Mouse (Mus musculus): ENCODE measurements around the gene Fgd2.
"Not testable (repeated sequence)": the region's sequence is repeated elsewhere in the genome, so short reads cannot be mapped to it uniquely, and the experiment has no call there.

Gene Fgd2

GRCm38 (mm10) chr17:29336266-29336990, 24.3 kb upstream of the Fgd2 start:
- in situ Hi-C loops (cut with MboI, MseI) = no loop called here

- in situ Hi-C loops (cut with MboI, MseI) = no loop called here
Observed at GRCm38 (mm10) chr17:29337979-29338823, 22.5 kb upstream of the Fgd2 start.

GRCm38 (mm10) chr17:29339170-29339768, 21.4 kb upstream of the Fgd2 start:
- in situ Hi-C loops (cut with MboI, MseI) = no loop called here

GRCm38 (mm10) chr17:29340406-29341261, 20.1 kb upstream of the Fgd2 start:
- in situ Hi-C loops (cut with MboI, MseI) = no loop called here

DNA sequence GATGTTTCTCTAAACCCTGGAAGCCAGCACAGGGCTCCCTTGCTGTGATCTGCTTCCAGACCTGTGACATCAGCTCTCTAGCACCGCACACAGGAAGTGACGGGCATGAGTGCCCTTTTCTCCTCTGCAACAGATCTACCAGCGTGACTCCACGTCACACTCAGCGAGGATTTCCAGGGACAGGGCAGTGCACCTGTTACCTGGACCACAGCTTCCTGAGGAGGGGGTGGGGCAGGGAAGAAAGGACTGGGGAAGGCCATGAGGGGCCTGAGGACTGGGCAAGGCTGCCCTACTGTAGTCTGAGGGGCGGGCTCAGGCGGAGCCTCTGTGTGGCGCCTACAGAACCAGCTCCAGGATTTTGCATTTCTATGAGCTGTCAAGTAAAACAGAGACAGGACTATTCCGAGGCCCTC, 19.1 kb upstream of the Fgd2 start:
- in situ Hi-C loops (cut with MboI, MseI) = no loop called here

DNA sequence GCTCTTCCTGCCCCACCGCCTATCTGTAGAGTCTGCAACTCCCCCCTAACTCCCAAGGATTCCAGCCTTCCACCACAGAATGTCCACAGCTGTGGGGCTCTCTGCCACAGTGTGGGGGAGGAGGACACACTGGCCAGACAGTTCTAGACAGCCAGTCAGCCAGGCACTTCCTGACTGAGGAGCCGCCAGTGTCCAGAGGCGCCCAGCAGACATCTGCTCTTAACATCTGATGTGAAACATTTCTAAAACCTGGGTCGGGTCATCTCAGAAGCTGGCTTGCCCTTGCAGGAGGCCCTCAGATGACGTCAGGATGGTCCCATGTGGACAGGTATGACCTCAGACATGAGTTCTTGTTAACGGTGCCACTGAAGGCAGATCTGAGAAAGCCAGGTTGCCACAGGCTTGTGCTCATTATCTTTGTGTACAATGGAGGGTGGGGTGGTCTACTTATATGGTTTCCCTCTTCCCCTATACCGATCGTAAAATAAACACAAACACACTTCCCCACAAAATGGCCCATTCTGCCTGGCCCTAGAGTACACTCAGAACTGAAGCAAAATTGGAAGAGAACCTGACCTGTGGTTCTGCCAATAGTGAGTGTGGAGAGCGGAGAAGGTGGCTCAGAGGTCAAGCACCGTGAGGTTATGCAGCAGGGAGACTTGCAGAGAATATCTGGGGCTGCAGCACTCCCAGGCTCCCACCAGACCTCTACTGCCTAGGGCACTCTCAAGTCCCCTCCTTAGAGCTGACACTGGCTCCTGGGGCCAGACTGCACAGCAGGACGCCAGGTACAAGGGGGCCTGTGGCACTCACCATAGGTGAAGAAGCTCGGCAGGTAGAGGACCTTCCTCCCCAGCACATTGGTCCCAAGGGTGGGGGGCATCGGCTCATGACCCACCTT, 18.5 kb upstream of the Fgd2 start:
- in situ Hi-C loops (cut with MboI, MseI) = no loop called here

GRCm38 (mm10) chr17:29343241-29343640, 17.5 kb upstream of the Fgd2 start:
- in situ Hi-C loops (cut with MboI, MseI) = no loop called here

- in situ Hi-C loops (cut with MboI, MseI) = no loop called here
Observed at GRCm38 (mm10) chr17:29345272-29345671, 15.4 kb upstream of the Fgd2 start.

DNA sequence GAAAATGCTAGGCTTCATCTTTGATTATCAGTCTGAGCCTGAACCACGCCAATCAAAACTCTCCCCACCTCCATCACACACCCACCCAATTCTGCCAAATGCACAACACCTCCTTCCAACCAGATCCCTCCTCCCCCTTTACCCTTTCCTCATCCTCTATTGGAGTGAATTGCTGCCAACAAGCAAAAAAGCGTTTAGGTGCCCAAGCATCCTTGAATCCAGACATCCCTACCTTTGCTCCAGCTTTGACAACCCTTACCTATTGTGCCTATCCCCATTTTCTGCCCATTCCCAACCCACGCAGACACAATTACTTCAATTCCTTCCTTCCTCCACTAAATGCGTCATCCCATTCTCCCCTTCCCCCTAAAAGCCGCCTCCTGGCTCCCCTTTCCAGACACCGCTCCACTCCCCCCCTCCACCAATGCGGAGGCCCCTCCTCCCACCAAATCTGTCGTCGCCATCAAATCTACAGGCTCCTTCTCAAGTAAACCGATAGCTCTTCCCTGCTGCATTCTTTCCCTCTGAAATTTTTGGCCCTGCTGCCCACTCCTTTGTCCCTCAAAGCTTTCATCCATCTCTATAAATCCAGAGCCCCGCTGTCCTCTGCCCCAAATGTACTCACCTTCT, 14.1 kb upstream of the Fgd2 start:
- in situ Hi-C loops (cut with MboI, MseI) = no loop called here

DNA sequence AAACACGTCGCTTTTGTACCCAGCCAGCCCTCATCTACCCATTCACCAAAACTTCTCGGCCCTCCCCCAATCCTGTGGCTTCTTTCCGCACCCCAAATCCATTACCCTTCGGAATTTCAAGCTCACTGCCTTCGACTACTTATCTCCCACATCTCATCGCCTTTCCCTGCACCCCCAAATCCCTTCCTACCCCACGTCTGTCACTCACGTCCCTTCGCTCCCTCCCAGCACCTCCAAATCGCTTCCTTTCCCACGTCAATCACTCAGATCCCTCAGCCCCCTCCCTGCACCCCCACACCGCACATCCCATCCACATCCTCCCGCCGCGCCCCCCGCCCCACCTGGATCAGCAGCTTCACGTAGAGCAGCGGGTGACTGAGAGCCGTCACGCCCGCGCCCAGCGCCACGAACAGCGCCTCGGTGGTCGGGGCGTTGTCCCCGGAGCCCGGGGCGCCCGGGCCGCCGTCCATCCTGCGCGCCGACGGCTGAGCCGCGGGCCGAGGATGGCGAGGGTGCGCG, 13.5 kb upstream of the Fgd2 start:
- in situ Hi-C loops (cut with MboI, MseI) = no loop called here

GRCm38 (mm10) chr17:29347645-29348256, 13.0 kb upstream of the Fgd2 start, which contains the start of gene Mtch1:
TSS of gene Mtch1 (minus strand) at chr17:29347934.
- in situ Hi-C loops (cut with MboI, MseI) = no loop called here

GRCm38 (mm10) chr17:29348996-29349395, 11.7 kb upstream of the Fgd2 start:
- in situ Hi-C loops (cut with MboI, MseI) = no loop called here

DNA sequence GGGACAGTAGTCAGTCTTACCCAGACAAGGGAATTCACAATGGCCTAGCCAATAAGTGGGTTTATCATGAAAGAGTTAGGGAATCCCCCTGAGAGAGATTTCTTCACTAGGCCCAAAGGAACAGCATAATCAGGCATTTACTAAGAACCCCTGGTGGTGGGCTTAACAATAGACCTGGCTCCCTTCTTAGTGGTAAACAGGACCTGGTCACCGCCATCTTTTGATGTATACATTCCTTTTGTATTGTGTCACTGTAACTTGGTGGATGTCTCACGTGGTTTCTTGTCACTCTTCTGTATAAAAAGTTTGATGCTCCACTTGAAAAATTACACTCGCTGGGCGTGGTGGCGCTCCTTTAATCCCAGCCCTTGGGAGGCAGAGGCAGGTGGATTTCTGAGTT, 9.7 kb upstream of the Fgd2 start:
- in situ Hi-C loops (cut with MboI, MseI) = not testable (repeated sequence)

- in situ Hi-C loops (cut with MboI, MseI) = no loop called here
Observed at GRCm38 (mm10) chr17:29355461-29355840, 5.3 kb upstream of the Fgd2 start.

GRCm38 (mm10) chr17:29355841-29356478, 4.8 kb upstream of the Fgd2 start:
- in situ Hi-C loops (cut with MboI, MseI) = no loop called here

- in situ Hi-C loops (cut with MboI, MseI) = no loop called here
Observed at GRCm38 (mm10) chr17:29356479-29356856, 4.2 kb upstream of the Fgd2 start.

- in situ Hi-C loops (cut with MboI, MseI) = no loop called here
Observed at GRCm38 (mm10) chr17:29356882-29357281, 3.8 kb upstream of the Fgd2 start.

DNA sequence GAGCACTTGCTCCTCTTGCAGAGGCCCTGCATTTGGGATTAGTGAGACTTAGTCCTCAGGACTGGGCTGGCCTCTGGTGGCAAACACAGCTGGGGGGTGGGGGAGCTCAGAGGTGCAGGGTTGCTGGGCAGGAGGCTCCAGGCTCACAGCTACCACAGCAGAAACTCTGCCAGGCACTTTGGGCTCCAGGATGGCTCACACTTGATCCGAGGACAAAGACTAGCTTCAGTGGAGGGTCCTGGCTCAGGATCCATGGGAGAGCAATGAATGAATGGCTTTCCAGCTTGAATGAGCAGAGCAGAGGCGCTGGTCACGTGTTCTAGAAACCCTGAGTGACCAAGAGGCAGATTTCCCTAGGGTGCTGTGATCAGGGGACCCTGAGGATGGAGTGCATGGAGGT, 1.8 kb upstream of the Fgd2 start:
- in situ Hi-C loops (cut with MboI, MseI) = no loop called here
